14 mouse cellular contexts compared by ENCODE assay signal in genomic region chr7:25790615-25791014, GRCm38 (mm10). TPM values are rescaled to one million over a fixed set of nuclear protein-coding genes. Genes with fewer than 3 reads are reported as not detected.
DNase-seq lines count a peak whose midpoint lies in the region; ATAC-seq lines count a peak whose summit lies in the region.
"Had no signal": no experiment of that assay in that cellular context is flagged by ENCODE, and none has a peak within 500 bp of the region (broad histone marks: within the 10 kb centered on the region; RNA-seq: fewer than 3 reads in every experiment).

No protein-coding gene starts in this region.

- peaks cover 6% of the 10 kb centered on the region; the same call in 1 of the 2 replicates for H3K36me3 ChIP-seq in heart, embryonic 12.5 days
- H3K36me3 ChIP-seq: embryonic facial prominence, embryonic 15.5 days; lung, embryonic 15.5 days; neural tube, embryonic 15.5 days had no signal

- no peak overlapping the region for H3K9ac ChIP-seq in heart, embryonic 12.5 days
- H3K9ac ChIP-seq: embryonic facial prominence, embryonic 15.5 days; lung, embryonic 15.5 days; neural tube, embryonic 15.5 days had no signal

- intact Hi-C loops in heart, postnatal 36 days (cut with DNase I): no loop called here

- DNase-seq in heart, adult 18-20 months: peak; percentile 80 to 81
- DNase-seq in adipocyte (ENCODE audit: low spot score): peak; percentile 59
- peak; percentile 52 to 70 for DNase-seq in heart, postnatal 36 days
- DNase-seq in thymus, postnatal 10 days (ENCODE audit: low spot score in 2 of 2): no peak
- no peak for DNase-seq in thymus, postnatal 4 days
- no peak for DNase-seq in cerebellum, postnatal 36 days
- DNase-seq: cerebellum, postnatal 10 days; kidney, adult 18-20 months; thymus, postnatal 36 days had no signal

- H3K4me3 ChIP-seq in heart, embryonic 12.5 days: no peak overlapping the region
- H3K4me3 ChIP-seq: embryonic facial prominence, embryonic 15.5 days; lung, embryonic 15.5 days; neural tube, embryonic 15.5 days had no signal

- H3K4me1 ChIP-seq in heart, embryonic 12.5 days (replicated peaks): peaks cover 44% of the 10 kb centered on the region

- no peak for ATAC-seq in heart, embryonic 12.5 days (ENCODE audit: insufficient number of reproducible peaks, low FRiP score)
- peak; percentile 83 for ATAC-seq in megakaryocyte progenitor cell, adult 5-6 weeks (replicated peaks; ENCODE audit: poor library complexity)

- no peak overlapping the region for H3K4me2 ChIP-seq in heart, embryonic 12.5 days
- H3K4me2 ChIP-seq: embryonic facial prominence, embryonic 15.5 days; lung, embryonic 15.5 days; neural tube, embryonic 15.5 days had no signal

- H3K27ac ChIP-seq in heart, embryonic 12.5 days (ENCODE audit: poor library complexity, severe bottlenecking): no peak overlapping the region
- H3K27ac ChIP-seq: embryonic facial prominence, embryonic 15.5 days; lung, embryonic 15.5 days; neural tube, embryonic 15.5 days had no signal

- H3K9me3 ChIP-seq in heart, embryonic 12.5 days (replicated peaks): no peaks in the 10 kb centered on the region
- H3K9me3 ChIP-seq: embryonic facial prominence, embryonic 15.5 days; lung, embryonic 15.5 days; neural tube, embryonic 15.5 days had no signal

- no peaks in the 10 kb centered on the region for H3K27me3 ChIP-seq in heart, embryonic 12.5 days (replicated peaks)
- H3K27me3 ChIP-seq: embryonic facial prominence, embryonic 15.5 days; lung, embryonic 15.5 days; neural tube, embryonic 15.5 days had no signal

- WGBS in heart, embryonic 12.5 days: 62% methylated on average over 8 of the region's 8 CpGs

RNA-seq across cellular contexts. Expression of gene Axl, which starts 2.1 kb away (rescaled TPM):
- total RNA-seq in heart, adult 18-20 months (2021): 10 to 100 TPM; 52.0 to 57.2 TPM
- 60.6 and 61.8 TPM in 2 replicates for polyA plus RNA-seq in heart, embryonic 12.5 days (2016; fragmentation: Nextera tagmentation; extraction: Ambion mirVana)
- 10 to 100 TPM; 81.0 to 94.8 TPM for total RNA-seq in heart, postnatal 36 days (2021)
- 1.1 and 2.3 TPM in 2 replicates for total RNA-seq in megakaryocyte progenitor cell, adult 5-6 weeks (2015)
- total RNA-seq in megakaryocyte progenitor cell, adult 5-6 weeks (2017): 1.5 and 1.9 TPM in 2 replicates

RNA-seq across cellular contexts. Expression of gene Cyp2s1, which starts 26.1 kb away (rescaled TPM):
- total RNA-seq in heart, adult 18-20 months (2021): 1 to 10 TPM; 3.4 to 8.6 TPM
- polyA plus RNA-seq in heart, embryonic 12.5 days (2016; fragmentation: Nextera tagmentation; extraction: Ambion mirVana): 2.7 and 3.1 TPM in 2 replicates
- total RNA-seq in heart, postnatal 36 days (2021): 10 to 100 TPM in 1 of 2 experiments, 1 to 10 TPM in 1; 4.4 to 10.1 TPM
- total RNA-seq in megakaryocyte progenitor cell, adult 5-6 weeks (2015): 0.17 TPM in 1 of 2 replicates, not detected in the other
- total RNA-seq in megakaryocyte progenitor cell, adult 5-6 weeks (2017): not detected in 2 replicates

RNA-seq across cellular contexts. Expression of gene Hnrnpul1, which starts 36.1 kb away (rescaled TPM):
- total RNA-seq in heart, adult 18-20 months (2021): 10 to 100 TPM; 70.7 to 71.3 TPM
- polyA plus RNA-seq in heart, embryonic 12.5 days (2016; fragmentation: Nextera tagmentation; extraction: Ambion mirVana): 57.0 and 60.9 TPM in 2 replicates
- total RNA-seq in heart, postnatal 36 days (2021): 10 to 100 TPM; 78.4 to 82.7 TPM
- total RNA-seq in megakaryocyte progenitor cell, adult 5-6 weeks (2015): 132 and 135 TPM in 2 replicates
- total RNA-seq in megakaryocyte progenitor cell, adult 5-6 weeks (2017): 126 and 141 TPM in 2 replicates

Comparison
In these comparisons a context has a peak if more than half of its experiments do, and no peak if none do; other contexts are left out.
1. DNase-seq: peak in heart, adult 18-20 months (2 of 2), adipocyte (single experiment) and heart, postnatal 36 days (2 of 2); none in thymus, postnatal 10 days (0 of 2), thymus, postnatal 4 days (single experiment) and cerebellum, postnatal 36 days (0 of 2).
2. RNA of gene Axl, which starts 2.1 kb away (total RNA-seq): 81.0 to 94.8 TPM in heart, postnatal 36 days and 52.0 to 57.2 TPM in heart, adult 18-20 months; 1.1 to 2.3 TPM in megakaryocyte progenitor cell, adult 5-6 weeks; every median in the first group is over 10 times any median in the second.